Mouse (Mus musculus): ENCODE results near the gene Rimbp2.

GRCm38 (mm10) chr5:128964353-128964752, 11.1 kb upstream of the Rimbp2 start:
- 0 out of 2 replicates have a peak, but pooled peaks have one; percentile 2 for TF ChIP-seq CTCF (IDR thresholded peaks at IDR 0.05; ENCODE audit: low read depth, low read length)
- TF ChIP-seq POLR2A (IDR thresholded peaks at IDR 0.05; ENCODE audit: extremely low read depth, insufficient read depth, low read length) = no peak

All from liver, adult 2 months (tissue).